Mouse (Mus musculus) limb, embryonic 14.5 days (tissue): Measurements from ENCODE around the gene Gda. TPM values are rescaled to one million over a fixed set of nuclear protein-coding genes. Genes with fewer than 3 reads are reported as not detected.
A peak's percentile ranks its signal among the peaks of the same experiment; 100 is the strongest.

Source experiments
- ATAC-seq: fragments of 200-750 bp; cut with Nextera tagmentation; 2 replicates; pipeline ENCODE4 v1.8.0; 2017; ENCODE audit warnings: low read depth, moderate number of reproducible peaks, moderate TSS enrichment; ENCODE audit not compliant: low FRiP score
- DNase-seq: peaks from one replicate; pipeline ENCODE4 v3.0.0-alpha.2; 2015; ENCODE audit warnings: low spot score
- H3K27ac ChIP-seq: fragments of 300-500 bp; sonication (generic); replicated peaks from 2 replicates; pipeline ENCODE4 v1.5.1; 2014; ENCODE audit warnings: low read depth, mild to moderate bottlenecking, low read length, moderate library complexity, mixed read lengths
- H3K27me3 ChIP-seq: fragments of 300-500 bp; sonication (generic); 2 replicates; pipeline ENCODE4 v1.6.1; 2014; ENCODE audit warnings: low read length, mixed read lengths; ENCODE audit not compliant: control insufficient read depth, insufficient read depth
- H3K36me3 ChIP-seq: fragments of 300-500 bp; sonication (generic); 2 replicates; pipeline ENCODE4 v1.6.1; 2014; ENCODE audit warnings: mild to moderate bottlenecking, low read length, moderate library complexity, mixed read lengths; ENCODE audit not compliant: control insufficient read depth, insufficient read depth
- H3K4me1 ChIP-seq: fragments of 300-500 bp; sonication (generic); 2 replicates; pipeline ENCODE4 v1.6.1; 2014; ENCODE audit warnings: antibody characterized with exemption, low read length, mixed read lengths; ENCODE audit not compliant: control insufficient read depth, insufficient read depth
- H3K4me2 ChIP-seq: fragments of 300-500 bp; sonication (generic); replicated peaks from 2 replicates; pipeline ENCODE4 v1.6.1; 2014; ENCODE audit warnings: low read depth, mild to moderate bottlenecking, low read length, moderate library complexity; ENCODE audit not compliant: severe bottlenecking
- H3K4me3 ChIP-seq: fragments of 300-500 bp; sonication (generic); replicated peaks from 2 replicates; pipeline ENCODE4 v1.5.1; 2014; ENCODE audit warnings: low read length
- H3K9ac ChIP-seq: fragments of 300-500 bp; sonication (generic); 2 replicates; pipeline ENCODE4 v1.6.1; 2014; ENCODE audit warnings: mild to moderate bottlenecking, low read depth, low read length, moderate library complexity; ENCODE audit not compliant: severe bottlenecking
- H3K9me3 ChIP-seq: fragments of 300-500 bp; sonication (generic); 2 replicates; pipeline ENCODE4 v1.6.1; 2016; ENCODE audit warnings: low read length; ENCODE audit not compliant: control insufficient read depth
- POLR2A ChIP-seq: fragments of 200-500 bp; IDR thresholded peaks from 2 replicates; pipeline ENCODE4 v1.8.0; 2012; ENCODE audit warnings: inconsistent platforms, mild to moderate bottlenecking, moderate library complexity, borderline replicate concordance; ENCODE audit not compliant: insufficient read depth, insufficient read length; ENCODE audit errors: extremely low read depth
- WGBS: fragments of 180-500 bp; shearing (Covaris S2); extraction: QIAGEN DNeasy Blood & Tissue Kit; methylation state at CpG from one replicate; pipeline ENCODE4 v1.1.7; 2014; 5-methylcytosine and 5-hydroxymethylcytosine counted together
- polyA plus RNA-seq, 2 experiments: library from polyadenylated mRNA; depleted of rRNA in 1 of 2; stranded (reverse) in 1 of 2; unstranded in 1 of 2; fragments of >200 nt; fragmentation: Nextera tagmentation in 1 of 2; extraction: Ambion mirVana in 1 of 2; gene quantifications; 2 replicates each; pipeline versions ENCODE4 v1.2.1 to v1.2.3; 2012 to 2014

The Gda gene
- polyA plus RNA-seq, 2 experiments, result 0.07 to 0.10 TPM

- DNase-seq, result no peak
- Histone ChIP-seq H3K4me1 (no peaks in the 10 kb centered on the region), H3K36me3 (no peaks in the 10 kb centered on the region), H3K4me3 (no peak overlapping the region), H3K9me3 (no peaks in the 10 kb centered on the region), H3K27me3 (peaks cover 10% of the 10 kb centered on the region; the same call in 1 of the 2 replicates), H3K9ac (no peak overlapping the region), H3K27ac (no peak overlapping the region), H3K4me2 (no peak overlapping the region)
- 74% methylated on average over 2 of the region's 2 CpGs for WGBS
- TF ChIP-seq POLR2A, result no peak
- ATAC-seq, result no peak
These were observed 4.5 kb upstream of the Gda start for GRCm38 (mm10) chr19:21477780-21478179.

GRCm38 (mm10) chr19:21476782-21477181, 3.5 kb upstream of the Gda start:
- Histone ChIP-seq H3K9ac (no peak overlapping the region), H3K9me3 (no peaks in the 10 kb centered on the region), H3K4me2 (no peak overlapping the region), H3K4me3 (no peak overlapping the region), H3K36me3 (no peaks in the 10 kb centered on the region), H3K27ac (no peak overlapping the region), H3K4me1 (no peaks in the 10 kb centered on the region), H3K27me3 (peaks cover 19% of the 10 kb centered on the region)
- 66% methylated on average over 3 of the region's 3 CpGs for WGBS
- ATAC-seq (no peak), DNase-seq (no peak)
- TF ChIP-seq POLR2A, result no peak

- peak overlapping the region; percentile 36; the same call in 1 of the 2 replicates for H3K9ac ChIP-seq
- peaks cover 26% of the 10 kb centered on the region for H3K27me3 ChIP-seq
- H3K4me3 ChIP-seq, result peak overlapping the region; percentile 43
- no peaks in the 10 kb centered on the region for H3K36me3 ChIP-seq
- H3K27ac ChIP-seq, result no peak overlapping the region
- peak overlapping the region; percentile 79 for H3K4me2 ChIP-seq
- no peaks in the 10 kb centered on the region for H3K4me1 ChIP-seq
- H3K9me3 ChIP-seq, result 0 out of 2 replicates have a peak, but pooled peaks cover 5% of the 10 kb centered on the region
- ATAC-seq (no peak), DNase-seq (peak; percentile 18)
- 3% methylated on average over 37 of the region's 48 CpGs for WGBS
- no peak for TF ChIP-seq POLR2A
These were observed 994 bp downstream of the Gda start for GRCm38 (mm10) chr19:21472121-21472780.

- no peaks in the 10 kb centered on the region for H3K4me1 ChIP-seq
- H3K27me3 ChIP-seq, result no peaks in the 10 kb centered on the region
- no peaks in the 10 kb centered on the region for H3K9me3 ChIP-seq
- H3K36me3 ChIP-seq, result no peaks in the 10 kb centered on the region
- no peak overlapping the region for H3K4me3 ChIP-seq
- DNase-seq (no peak), ATAC-seq (no peak)
- H3K27ac ChIP-seq, result no peak overlapping the region
- H3K9ac ChIP-seq, result no peak overlapping the region
- WGBS, result 73% methylated on average over 5 of the region's 5 CpGs
- no peak for TF ChIP-seq POLR2A
- H3K4me2 ChIP-seq, result no peak overlapping the region
These were observed 11.9 kb downstream of the Gda start for GRCm38 (mm10) chr19:21461221-21461960.

GRCm38 (mm10) chr19:21457461-21457860, 15.8 kb downstream of the Gda start:
- H3K4me3 ChIP-seq, result no peak overlapping the region
- H3K4me1 ChIP-seq, result no peaks in the 10 kb centered on the region
- H3K27ac ChIP-seq, result no peak overlapping the region
- H3K27me3 ChIP-seq, result no peaks in the 10 kb centered on the region
- ATAC-seq (no peak), DNase-seq (no peak)
- H3K9me3 ChIP-seq, result no peaks in the 10 kb centered on the region
- no peak overlapping the region for H3K9ac ChIP-seq
- H3K36me3 ChIP-seq, result no peaks in the 10 kb centered on the region
- WGBS, result 77% methylated on average over 4 of the region's 4 CpGs
- H3K4me2 ChIP-seq, result no peak overlapping the region
- TF ChIP-seq POLR2A, result no peak
